Mouse (Mus musculus) lung, postnatal 0 days (tissue): ENCODE data around the gene Hdac9. TPM values are rescaled to one million over a fixed set of nuclear protein-coding genes. Genes with fewer than 3 reads are reported as not detected.

Source experiments
- ATAC-seq: fragments of 200-750 bp; cut with Nextera tagmentation; 2 replicates; pipeline ENCODE4 v1.8.0; 2017; ENCODE audit warnings: moderate library complexity
- DNase-seq: peaks from one replicate; pipeline ENCODE4 v3.0.0-alpha.2; 2016; ENCODE audit warnings: low spot score
- H3K27ac ChIP-seq: fragments of 300-500 bp; sonication (generic); 2 replicates; pipeline ENCODE4 v1.5.1; 2014; ENCODE audit warnings: antibody characterized with exemption, mild to moderate bottlenecking, low read length, mixed read lengths
- H3K27me3 ChIP-seq: fragments of 300-500 bp; sonication (generic); replicated peaks from 2 replicates; pipeline ENCODE4 v1.6.1; 2014; ENCODE audit warnings: low read length, mixed read lengths; ENCODE audit not compliant: insufficient read depth
- H3K36me3 ChIP-seq: fragments of 300-500 bp; sonication (generic); 2 replicates; pipeline ENCODE4 v1.6.1; 2014; ENCODE audit warnings: low read length, mixed read lengths; ENCODE audit not compliant: insufficient read depth
- H3K4me1 ChIP-seq: fragments of 300-500 bp; sonication (generic); 2 replicates; pipeline ENCODE4 v1.6.1; 2014; ENCODE audit warnings: antibody characterized with exemption, low read depth, low read length, mixed read lengths; ENCODE audit not compliant: insufficient read depth
- H3K4me2 ChIP-seq: fragments of 300-500 bp; sonication (generic); replicated peaks from 2 replicates; pipeline ENCODE4 v1.6.1; 2014; ENCODE audit warnings: low read depth, mild to moderate bottlenecking, low read length, moderate library complexity, mixed read lengths
- H3K4me3 ChIP-seq: fragments of 300-500 bp; sonication (generic); 2 replicates; pipeline ENCODE4 v1.5.1; 2014; ENCODE audit warnings: low read depth, low read length
- H3K9ac ChIP-seq: fragments of 300-500 bp; sonication (generic); replicated peaks from 2 replicates; pipeline ENCODE4 v1.6.1; 2014; ENCODE audit warnings: low read depth, mild to moderate bottlenecking
- H3K9me3 ChIP-seq: fragments of 300-500 bp; sonication (generic); 2 replicates; pipeline ENCODE4 v1.6.1; 2016; ENCODE audit warnings: low read length, mixed read lengths
- CTCF ChIP-seq: IDR thresholded peaks from 2 replicates; pipeline ENCODE4 v1.5.1; 2016; ENCODE audit warnings: antibody characterized with exemption, mild to moderate bottlenecking
- EP300 ChIP-seq: IDR thresholded peaks from 2 replicates; pipeline ENCODE4 v1.6.1; 2016; ENCODE audit warnings: antibody characterized with exemption, mild to moderate bottlenecking, control low read depth
- WGBS: fragments of 180-500 bp; shearing (Covaris S2); extraction: QIAGEN DNeasy Blood & Tissue Kit; methylation state at CpG from one replicate; pipeline ENCODE4 v1.1.7; 2014; 5-methylcytosine and 5-hydroxymethylcytosine counted together
- polyA plus RNA-seq: library from polyadenylated mRNA; unstranded; fragments of >200 nt; fragmentation: Nextera tagmentation; extraction: Ambion mirVana; gene quantifications from 2 replicates; pipeline ENCODE4 v1.2.1, GENCODE M21; 2015

Gene Hdac9
- polyA plus RNA-seq, 1 experiment from 2014 or later: 6.0 TPM

- H3K9ac ChIP-seq: no peak overlapping the region
- H3K4me1 ChIP-seq: no peaks in the 10 kb centered on the region
- 77% methylated on average over 10 of the region's 10 CpGs for WGBS
- TF ChIP-seq CTCF: no peak
- no peak for TF ChIP-seq EP300
- no peak for ATAC-seq
- no peak overlapping the region for H3K4me3 ChIP-seq
- no peaks in the 10 kb centered on the region for H3K9me3 ChIP-seq
- no peak overlapping the region for H3K27ac ChIP-seq
- no peak overlapping the region for H3K4me2 ChIP-seq
- no peaks in the 10 kb centered on the region for H3K27me3 ChIP-seq
- DNase-seq: no peak
- no peaks in the 10 kb centered on the region for H3K36me3 ChIP-seq
Observed at GRCm38 (mm10) chr12:34617836-34618235, 299.1 kb downstream of the Hdac9 start.

- Histone ChIP-seq H3K27ac (no peak overlapping the region), H3K4me2 (no peak overlapping the region), H3K36me3 (no peaks in the 10 kb centered on the region), H3K9me3 (no peaks in the 10 kb centered on the region), H3K27me3 (no peaks in the 10 kb centered on the region), H3K4me3 (no peak overlapping the region), H3K4me1 (no peaks in the 10 kb centered on the region), H3K9ac (no peak overlapping the region)
- no peak for ATAC-seq
- no peak for TF ChIP-seq EP300
- no peak for TF ChIP-seq CTCF
- no peak for DNase-seq
- 72% methylated on average over 5 of the region's 5 CpGs for WGBS
Observed at GRCm38 (mm10) chr12:34614796-34615195, 302.1 kb downstream of the Hdac9 start.

DNA sequence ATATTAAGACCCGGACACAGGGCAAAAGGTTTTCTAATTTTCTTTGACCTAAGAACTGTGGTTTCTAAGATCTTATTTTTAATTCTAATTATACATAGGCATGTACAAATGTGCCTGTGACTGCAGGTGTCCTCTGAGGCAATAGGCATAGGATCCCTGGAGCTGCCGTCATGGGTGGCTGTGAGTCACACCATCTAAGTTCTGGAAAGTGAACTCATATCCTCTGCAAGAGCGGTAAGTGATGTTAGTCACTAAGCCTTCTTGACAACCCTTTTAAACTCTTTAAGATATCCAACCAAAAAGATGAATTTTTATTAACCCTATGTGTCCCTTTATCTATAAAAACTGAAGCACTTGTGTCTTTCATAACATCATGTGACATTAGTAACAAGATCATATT lies 304.4 kb downstream of the Hdac9 start:
- Histone ChIP-seq H3K9ac (no peak overlapping the region), H3K36me3 (no peaks in the 10 kb centered on the region), H3K9me3 (no peaks in the 10 kb centered on the region), H3K27me3 (no peaks in the 10 kb centered on the region), H3K4me2 (no peak overlapping the region), H3K4me3 (no peak overlapping the region), H3K4me1 (no peaks in the 10 kb centered on the region), H3K27ac (no peak overlapping the region)
- no peak for ATAC-seq
- 84% methylated on average over 3 of the region's 3 CpGs for WGBS
- no peak for TF ChIP-seq CTCF
- TF ChIP-seq EP300: no peak
- no peak for DNase-seq

DNA sequence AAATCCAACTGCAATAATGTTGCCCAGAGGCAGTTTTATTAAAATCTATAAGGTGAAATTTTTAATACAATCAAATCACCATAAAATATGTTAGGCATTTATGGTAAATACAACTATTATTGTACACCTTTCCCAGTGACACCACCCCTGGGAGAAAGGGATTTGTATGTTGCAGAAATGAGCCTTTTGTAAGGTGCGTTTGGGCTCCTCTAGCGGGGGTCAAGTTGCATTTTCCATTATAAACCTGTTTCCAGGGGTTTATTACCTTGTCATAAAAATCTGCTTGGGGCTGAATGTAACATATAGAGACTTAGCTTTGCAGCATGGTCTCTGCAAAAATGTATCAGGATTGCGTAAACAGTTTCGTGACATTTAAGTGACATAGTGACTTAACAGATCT lies 312.4 kb downstream of the Hdac9 start:
- Histone ChIP-seq H3K4me1 (no peaks in the 10 kb centered on the region), H3K36me3 (no peaks in the 10 kb centered on the region), H3K27me3 (no peaks in the 10 kb centered on the region), H3K27ac (no peak overlapping the region), H3K4me2 (no peak overlapping the region), H3K9ac (no peak overlapping the region), H3K4me3 (no peak overlapping the region), H3K9me3 (no peaks in the 10 kb centered on the region)
- no peak for ATAC-seq
- DNase-seq: no peak
- WGBS: 83% methylated on average over 4 of the region's 4 CpGs
- no peak for TF ChIP-seq EP300
- no peak for TF ChIP-seq CTCF

DNA sequence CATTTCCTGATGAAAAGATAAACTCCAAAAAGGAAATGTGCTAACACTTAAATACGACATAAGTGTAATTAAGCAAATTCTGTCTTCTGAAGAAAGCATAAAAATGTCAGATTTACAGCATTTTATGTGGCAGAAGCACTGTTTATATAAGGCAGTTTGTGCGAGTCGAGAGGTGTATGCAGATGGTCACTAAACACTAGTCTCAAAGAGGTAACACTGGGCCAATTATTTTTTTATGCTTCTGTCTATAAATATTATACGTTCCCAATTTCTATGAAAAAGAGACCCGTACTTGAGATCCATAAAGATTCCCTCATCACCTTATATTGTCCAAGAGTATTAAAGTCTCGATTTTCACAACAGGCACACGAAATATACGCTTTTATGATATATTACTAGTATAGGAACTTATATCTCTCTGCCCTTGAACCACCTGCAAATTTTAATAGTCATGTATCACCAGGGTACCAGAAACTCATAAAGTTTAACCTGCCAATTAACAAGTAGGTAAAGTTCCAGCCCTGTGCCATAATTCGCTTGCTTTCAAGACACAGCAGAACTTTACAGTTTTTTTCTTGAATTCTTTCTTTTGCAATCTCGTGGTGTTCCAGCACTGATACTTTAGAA lies 322.6 kb downstream of the Hdac9 start:
- no peak for ATAC-seq
- TF ChIP-seq CTCF: no peak
- no peak for TF ChIP-seq EP300
- 71% methylated on average over 10 of the region's 10 CpGs for whole genome bisulfite sequencing

DNA sequence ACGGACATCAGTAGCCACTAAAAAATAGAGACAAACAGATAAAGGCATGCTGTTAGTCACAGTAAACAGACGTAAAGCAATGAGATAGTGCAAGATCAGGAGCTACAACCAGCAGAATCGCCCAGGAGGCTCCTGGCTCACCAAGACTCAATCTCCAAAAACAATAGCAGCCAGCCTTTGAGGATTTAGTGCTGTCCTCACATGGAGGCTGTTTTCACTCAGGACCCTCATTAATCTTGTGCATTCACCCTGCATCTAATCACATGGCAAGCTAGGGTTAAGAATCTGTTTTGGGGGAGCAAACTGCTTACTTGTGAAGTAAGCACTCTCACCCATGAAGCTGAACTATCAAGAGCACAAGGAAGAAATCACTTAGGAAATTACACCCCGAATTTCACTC lies 329.7 kb downstream of the Hdac9 start:
- Histone ChIP-seq H3K36me3 (no peaks in the 10 kb centered on the region), H3K27me3 (no peaks in the 10 kb centered on the region), H3K9me3 (no peaks in the 10 kb centered on the region), H3K9ac (no peak overlapping the region), H3K4me1 (no peaks in the 10 kb centered on the region), H3K4me3 (no peak overlapping the region), H3K4me2 (no peak overlapping the region), H3K27ac (no peak overlapping the region)
- TF ChIP-seq CTCF (no peak), EP300 (no peak)
- ATAC-seq (no peak), DNase-seq (no peak)
- WGBS: 49% methylated on average over 4 of the region's 4 CpGs

More for the DNA sequence above, 322.6 kb downstream of the Hdac9 start:
- Histone ChIP-seq H3K9ac (no peak overlapping the region), H3K36me3 (no peaks in the 10 kb centered on the region), H3K4me1 (no peaks in the 10 kb centered on the region), H3K4me3 (no peak overlapping the region), H3K27ac (no peak overlapping the region), H3K9me3 (no peaks in the 10 kb centered on the region), H3K4me2 (no peak overlapping the region), H3K27me3 (no peaks in the 10 kb centered on the region)
- DNase-seq: no peak

- no peak for DNase-seq
- no peak for ATAC-seq
- H3K9me3 ChIP-seq: no peaks in the 10 kb centered on the region
- 81% methylated on average over 4 of the region's 4 CpGs for WGBS
- H3K27me3 ChIP-seq: no peaks in the 10 kb centered on the region
- no peak overlapping the region for H3K4me2 ChIP-seq
- H3K27ac ChIP-seq: no peak overlapping the region
- H3K9ac ChIP-seq: no peak overlapping the region
- no peaks in the 10 kb centered on the region for H3K4me1 ChIP-seq
- no peaks in the 10 kb centered on the region for H3K36me3 ChIP-seq
- TF ChIP-seq EP300 (no peak), CTCF (no peak)
- H3K4me3 ChIP-seq: no peak overlapping the region
Observed at GRCm38 (mm10) chr12:34582522-34582921, 334.4 kb downstream of the Hdac9 start.
